Mouse (Mus musculus): ENCODE results near the gene Prkn.

DNA sequence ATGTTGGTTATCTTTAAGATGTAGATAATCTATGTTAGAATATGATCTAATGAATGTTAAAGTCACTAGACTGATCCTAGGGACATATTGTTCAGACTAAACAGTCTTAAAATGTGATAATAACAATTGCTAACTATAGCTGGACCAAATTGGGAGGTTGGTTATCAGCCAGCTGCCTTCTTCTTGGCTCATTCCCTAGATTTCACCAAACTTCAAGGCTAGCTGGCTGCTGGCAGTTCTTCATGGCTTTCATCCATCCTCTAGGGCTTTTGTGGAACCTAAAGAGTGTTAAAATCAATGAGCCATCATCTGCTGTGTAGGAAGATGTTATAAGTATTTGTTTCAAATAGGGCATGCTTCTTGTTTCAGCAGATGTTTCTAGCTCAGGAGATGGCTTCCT lies 431.7 kb downstream of the Prkn start:
- TF ChIP-seq GATA1 (IDR thresholded peaks at IDR 0.05; ENCODE audit: borderline replicate concordance, low read length) (no peak), CTCF (IDR thresholded peaks at IDR 0.05; ENCODE audit: low read depth, low read length) (no peak)

Measured in G1E (cell line).